Mouse (Mus musculus) limb, embryonic 10.5 days (tissue): ENCODE measurements around the gene Kansl1. TPM values are rescaled to one million over a fixed set of nuclear protein-coding genes. Genes with fewer than 3 reads are reported as not detected.

ENCODE experiments used
- DNase-seq: peaks from one replicate; pipeline ENCODE4 v3.0.0-alpha.2; 2017; ENCODE audit warnings: low spot score
- H3K27ac ChIP-seq: fragments of 300-500 bp; sonication (generic); 2 replicates; pipeline ENCODE4 v1.5.1; 2016; ENCODE audit warnings: mild to moderate bottlenecking
- H3K27me3 ChIP-seq: fragments of 300-500 bp; sonication (generic); 2 replicates; pipeline ENCODE4 v1.6.1; 2016; ENCODE audit warnings: low read depth, mild to moderate bottlenecking; ENCODE audit not compliant: poor library complexity, severe bottlenecking
- H3K36me3 ChIP-seq: fragments of 300-500 bp; sonication (generic); 2 replicates; pipeline ENCODE4 v1.6.1; 2016; ENCODE audit warnings: mild to moderate bottlenecking, moderate library complexity
- H3K4me1 ChIP-seq: fragments of 300-500 bp; sonication (generic); 2 replicates; pipeline ENCODE4 v1.6.1; 2016
- H3K4me3 ChIP-seq: fragments of 300-500 bp; sonication (generic); 2 replicates; pipeline ENCODE4 v1.5.1; 2016; ENCODE audit warnings: mild to moderate bottlenecking, moderate library complexity
- H3K9me3 ChIP-seq: fragments of 300-500 bp; sonication (generic); replicated peaks from 2 replicates; pipeline ENCODE4 v1.6.1; 2016; ENCODE audit warnings: mild to moderate bottlenecking
- WGBS: fragments of 180-500 bp; shearing (Covaris S2); methylation state at CpG from one replicate; pipeline ENCODE4 v1.1.7; 2016; 5-methylcytosine and 5-hydroxymethylcytosine counted together
- polyA plus RNA-seq: library from polyadenylated mRNA; unstranded; fragments of >200 nt; fragmentation: Nextera tagmentation; extraction: Ambion mirVana; gene quantifications from 2 replicates; pipeline ENCODE4 v1.2.1, GENCODE M21; 2016

Gene Kansl1
- polyA plus RNA-seq, 1 experiment from 2014 or later, result 30.4 TPM

DNA sequence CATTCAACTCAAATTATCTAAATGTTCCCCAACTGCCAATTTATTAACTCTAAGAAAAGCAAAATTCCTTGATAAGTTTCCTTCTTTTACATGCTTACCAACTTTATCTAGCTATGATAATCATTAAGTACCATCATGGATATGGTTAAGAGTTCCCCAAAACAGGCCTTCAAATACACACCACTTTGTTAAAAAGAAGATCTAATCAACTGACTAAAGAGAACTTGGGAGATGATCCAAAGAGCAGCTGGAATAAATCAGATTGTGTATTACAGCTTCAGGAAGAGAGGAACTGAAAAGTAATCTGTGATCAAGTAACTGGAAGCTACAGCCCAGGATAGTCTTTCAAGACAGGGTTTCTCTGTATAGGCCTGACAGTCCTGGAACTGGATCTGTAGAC, 36.4 kb downstream of the Kansl1 start:
- Histone ChIP-seq H3K27me3 (no peaks in the 10 kb centered on the region), H3K4me1 (no peaks in the 10 kb centered on the region), H3K9me3 (no peaks in the 10 kb centered on the region), H3K4me3 (no peak overlapping the region), H3K27ac (no peak overlapping the region), H3K36me3 (peaks cover 25% of the 10 kb centered on the region)
- no peak for DNase-seq

DNA sequence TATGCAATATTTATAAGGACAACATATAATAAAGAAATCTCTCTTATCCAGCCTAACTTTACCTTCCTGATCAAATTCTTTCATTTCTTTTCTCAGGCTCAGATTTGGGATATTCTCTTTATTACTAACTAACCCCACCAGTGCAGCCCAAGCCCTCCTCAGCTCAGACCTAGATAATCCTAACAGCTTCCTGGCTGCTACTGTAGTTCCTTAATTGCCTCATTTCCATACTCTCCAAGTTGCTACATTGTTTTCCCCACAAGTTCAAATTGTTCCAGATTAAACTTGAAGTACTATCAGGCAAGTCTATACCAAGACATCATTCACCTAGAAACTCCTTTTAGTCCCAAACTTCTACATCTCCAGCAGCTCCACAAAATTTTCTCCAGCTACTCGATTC, 36.9 kb downstream of the Kansl1 start:
- WGBS, result 91% methylated on average over 1 of the region's 1 CpGs
- DNase-seq, result no peak
- Histone ChIP-seq H3K9me3 (no peaks in the 10 kb centered on the region), H3K27me3 (no peaks in the 10 kb centered on the region), H3K4me3 (no peak overlapping the region), H3K36me3 (peaks cover 25% of the 10 kb centered on the region), H3K4me1 (no peaks in the 10 kb centered on the region), H3K27ac (no peak overlapping the region)

DNA sequence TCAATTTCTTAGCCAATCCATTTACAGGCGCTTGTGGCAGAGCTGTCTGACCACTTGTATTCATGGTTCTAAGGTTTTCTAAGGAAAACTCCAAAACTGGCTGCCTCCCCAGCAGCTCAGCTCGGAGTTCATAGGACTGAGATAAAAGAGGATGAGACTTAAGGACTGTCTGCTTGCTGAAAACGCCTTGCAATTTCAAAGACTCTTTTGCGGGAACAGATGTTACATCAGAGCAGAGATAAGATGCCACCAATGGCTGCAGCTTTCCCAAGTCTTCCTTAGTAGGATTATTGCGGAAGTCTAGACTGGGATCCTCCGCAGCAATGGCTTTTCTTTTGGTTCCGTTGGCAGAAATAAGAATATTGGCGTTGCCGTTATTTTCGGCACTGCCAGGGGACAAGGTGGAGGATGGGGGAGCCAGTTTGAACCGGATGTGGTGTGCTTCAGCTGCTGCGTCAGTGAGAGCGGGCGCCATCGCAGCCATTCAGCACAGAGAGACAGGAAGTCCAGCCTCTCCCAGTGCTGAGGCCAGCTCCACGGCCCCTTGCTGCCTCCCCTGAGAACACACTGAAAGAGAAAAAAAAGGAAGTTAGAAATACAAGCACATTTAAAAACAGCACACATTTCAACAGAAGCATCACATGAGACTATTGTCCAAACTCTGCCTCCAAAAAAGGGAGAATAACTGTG, 43.8 kb downstream of the Kansl1 start:
- Histone ChIP-seq H3K4me1 (no peaks in the 10 kb centered on the region), H3K27ac (no peak overlapping the region), H3K27me3 (no peaks in the 10 kb centered on the region), H3K4me3 (no peak overlapping the region), H3K9me3 (no peaks in the 10 kb centered on the region), H3K36me3 (peaks cover 64% of the 10 kb centered on the region)
- WGBS, result 90% methylated on average over 16 of the region's 16 CpGs
- DNase-seq, result no peak

DNA sequence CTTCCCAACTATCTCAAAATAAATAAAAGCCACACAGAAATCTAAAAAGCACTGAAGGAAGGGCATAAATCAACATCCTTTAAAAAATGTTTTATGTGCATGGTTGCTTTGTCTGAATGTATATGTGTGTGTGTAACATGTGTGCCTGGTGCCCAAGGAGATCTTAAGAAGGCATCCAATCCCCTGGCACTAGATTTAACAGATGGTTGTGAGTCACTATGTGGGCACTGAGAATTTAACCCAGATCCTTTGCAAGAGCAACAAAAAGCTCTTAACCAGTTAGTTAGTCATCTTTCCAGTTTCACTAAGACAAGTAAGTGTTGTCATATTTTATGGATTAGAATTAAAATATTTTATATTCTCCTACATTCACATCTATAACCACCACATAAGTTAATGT, 56.4 kb downstream of the Kansl1 start:
- H3K36me3 ChIP-seq, result peaks cover 77% of the 10 kb centered on the region
- no peaks in the 10 kb centered on the region for H3K4me1 ChIP-seq
- no peaks in the 10 kb centered on the region for H3K9me3 ChIP-seq
- DNase-seq, result no peak
- no peak overlapping the region for H3K27ac ChIP-seq
- no peaks in the 10 kb centered on the region for H3K27me3 ChIP-seq
- no peak overlapping the region for H3K4me3 ChIP-seq

DNA sequence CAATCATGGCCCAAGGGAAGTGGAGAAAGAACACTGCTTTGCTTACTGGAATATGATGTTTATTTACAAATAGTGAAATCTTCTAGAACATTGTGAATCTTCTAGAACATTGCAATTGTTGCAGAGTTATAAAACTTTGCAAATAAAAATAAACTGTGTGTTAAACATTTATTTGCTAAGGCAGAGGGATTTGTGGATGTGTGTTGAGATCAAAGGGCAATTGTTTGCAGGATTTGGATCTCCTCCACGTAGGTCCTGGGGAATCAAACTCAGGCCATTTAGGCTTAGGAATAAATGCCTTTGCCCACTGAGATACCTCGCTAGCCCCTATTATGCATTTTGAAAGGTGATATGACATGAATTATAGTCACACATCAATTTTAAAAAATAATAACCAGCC, 61.3 kb downstream of the Kansl1 start:
- Histone ChIP-seq H3K36me3 (peaks cover 67% of the 10 kb centered on the region), H3K27ac (no peak overlapping the region), H3K27me3 (no peaks in the 10 kb centered on the region), H3K4me3 (no peak overlapping the region), H3K9me3 (no peaks in the 10 kb centered on the region), H3K4me1 (no peaks in the 10 kb centered on the region)
- WGBS, result 81% methylated on average over 2 of the region's 2 CpGs
- no peak for DNase-seq

DNA sequence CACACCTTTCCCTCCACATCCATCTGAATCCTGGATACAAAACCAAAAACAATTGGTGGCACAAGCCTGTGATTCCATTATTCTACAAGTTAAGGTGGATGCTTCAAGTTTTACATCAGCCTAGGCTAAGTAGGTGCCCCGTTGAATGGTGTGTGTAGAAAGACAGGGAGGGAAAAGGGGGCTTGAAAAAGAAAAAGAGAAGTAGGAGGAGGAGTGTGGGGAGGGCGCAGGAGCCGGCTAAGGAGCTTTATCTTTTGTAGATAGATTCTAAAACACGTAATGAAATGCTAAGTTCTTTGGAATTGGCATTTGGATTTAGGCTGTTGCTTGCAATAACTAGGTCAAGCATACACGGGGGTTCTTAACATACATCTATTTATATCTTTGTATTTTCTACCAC, 67.7 kb downstream of the Kansl1 start:
- Histone ChIP-seq H3K9me3 (no peaks in the 10 kb centered on the region), H3K36me3 (peaks cover 47% of the 10 kb centered on the region), H3K4me1 (no peaks in the 10 kb centered on the region), H3K4me3 (no peak overlapping the region), H3K27ac (no peak overlapping the region), H3K27me3 (no peaks in the 10 kb centered on the region)
- WGBS, result 94% methylated on average over 5 of the region's 5 CpGs
- DNase-seq, result no peak

DNA sequence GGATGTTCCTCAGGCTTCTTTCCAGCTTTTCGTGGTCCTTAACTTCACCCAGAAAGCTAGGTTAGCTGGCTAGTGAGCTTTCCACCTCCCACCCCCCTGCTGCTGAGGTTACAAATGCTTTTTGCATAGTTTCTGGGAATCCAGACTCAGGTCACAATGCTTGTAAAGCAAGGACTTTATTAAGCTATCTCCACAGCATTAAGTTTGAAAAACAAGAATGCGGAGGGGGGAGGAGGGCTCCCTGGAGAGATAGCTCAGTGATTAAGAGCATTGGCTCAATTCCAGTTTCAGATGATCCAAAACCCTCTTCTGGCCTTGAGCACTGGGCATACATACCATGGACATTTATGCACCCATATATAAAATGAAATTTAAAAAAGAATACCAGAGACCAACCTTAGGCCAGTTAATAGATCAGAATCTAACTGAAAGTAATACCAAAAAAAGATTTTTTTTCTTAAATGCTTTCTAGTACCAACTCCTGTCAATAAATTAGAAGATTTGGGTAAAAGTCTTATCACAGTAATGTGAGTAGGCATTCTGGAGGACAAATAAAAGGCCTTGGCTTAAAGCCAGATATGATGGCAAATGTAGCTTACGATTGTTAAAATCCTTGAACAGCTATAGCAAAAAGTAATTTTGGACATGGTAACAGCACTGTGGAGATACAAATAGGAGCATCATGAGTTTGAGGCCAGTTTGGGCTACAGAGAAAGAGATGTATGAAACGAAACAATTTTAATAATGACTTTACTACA, 69.0 kb downstream of the Kansl1 start:
- peaks cover 50% of the 10 kb centered on the region for H3K36me3 ChIP-seq
- 93% methylated on average over 4 of the region's 4 CpGs for WGBS
- H3K27me3 ChIP-seq, result no peaks in the 10 kb centered on the region
- no peak overlapping the region for H3K4me3 ChIP-seq
- DNase-seq, result no peak
- no peaks in the 10 kb centered on the region for H3K9me3 ChIP-seq
- H3K4me1 ChIP-seq, result no peaks in the 10 kb centered on the region
- H3K27ac ChIP-seq, result no peak overlapping the region

DNA sequence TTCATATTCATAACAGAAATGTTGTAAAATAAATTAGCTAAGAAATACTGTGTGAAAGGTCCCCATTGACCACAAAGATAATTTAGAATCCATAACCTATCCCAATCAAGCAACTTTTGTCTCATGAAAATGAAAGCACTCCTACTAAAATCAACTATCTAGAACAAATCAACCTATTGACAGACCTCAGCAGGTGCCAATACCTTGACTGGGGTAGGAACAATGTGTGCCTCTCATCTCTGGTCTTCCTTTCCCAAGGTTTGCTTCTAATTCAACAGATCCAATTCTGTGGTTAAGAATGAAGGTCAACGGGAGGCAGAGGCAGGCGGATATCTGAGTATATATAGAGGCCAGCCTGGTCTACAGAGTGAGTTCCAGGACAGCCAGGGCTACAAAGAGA, 73.0 kb downstream of the Kansl1 start:
- H3K27ac ChIP-seq, result no peak overlapping the region
- DNase-seq, result no peak
- no peaks in the 10 kb centered on the region for H3K27me3 ChIP-seq
- WGBS, result 96% methylated on average over 2 of the region's 2 CpGs
- H3K9me3 ChIP-seq, result no peaks in the 10 kb centered on the region
- no peaks in the 10 kb centered on the region for H3K4me1 ChIP-seq
- peaks cover 58% of the 10 kb centered on the region for H3K36me3 ChIP-seq
- H3K4me3 ChIP-seq, result no peak overlapping the region

DNA sequence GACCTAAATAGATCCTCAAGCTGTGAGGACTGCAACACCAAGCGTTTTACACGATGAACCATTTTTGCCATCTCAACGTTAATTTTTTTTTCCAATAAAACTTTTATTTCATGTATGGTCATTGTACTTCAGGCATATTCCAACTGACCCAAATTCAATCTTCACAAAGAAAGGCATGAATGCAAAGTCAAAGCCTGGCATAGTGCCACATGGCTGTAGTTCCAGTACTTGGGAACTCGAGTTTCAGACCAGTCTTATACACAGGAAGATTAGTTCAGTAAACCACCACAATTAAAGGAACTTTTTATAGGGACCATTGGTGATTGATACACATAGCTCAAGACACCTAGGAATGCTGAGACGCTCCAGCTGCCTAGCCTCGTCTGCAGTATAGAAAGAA, 75.5 kb downstream of the Kansl1 start:
- WGBS, result 90% methylated on average over 6 of the region's 6 CpGs
- H3K27me3 ChIP-seq, result no peaks in the 10 kb centered on the region
- no peaks in the 10 kb centered on the region for H3K9me3 ChIP-seq
- no peak for DNase-seq
- H3K36me3 ChIP-seq, result peaks cover 47% of the 10 kb centered on the region
- no peak overlapping the region for H3K4me3 ChIP-seq
- no peak overlapping the region for H3K27ac ChIP-seq
- no peaks in the 10 kb centered on the region for H3K4me1 ChIP-seq

DNA sequence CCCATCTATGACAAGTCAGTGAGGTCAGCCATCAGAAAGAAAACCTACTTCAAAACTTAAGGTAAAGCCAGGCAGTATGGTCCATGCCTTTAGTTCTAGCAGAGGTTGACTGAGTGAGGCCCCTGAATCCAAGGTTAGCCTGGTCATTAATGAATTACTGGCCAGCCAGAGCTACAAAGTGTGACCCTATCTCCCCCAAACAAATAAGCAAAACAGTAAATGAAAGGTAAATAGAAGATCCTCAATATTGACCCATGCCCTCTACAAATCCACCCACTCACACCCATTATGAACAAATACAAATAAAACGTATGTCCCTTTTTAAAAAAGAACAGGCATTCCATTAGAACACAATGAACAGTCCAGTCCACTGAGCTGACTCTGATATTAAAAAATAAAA, 76.5 kb downstream of the Kansl1 start:
- Histone ChIP-seq H3K4me3 (no peak overlapping the region), H3K27ac (no peak overlapping the region), H3K4me1 (no peaks in the 10 kb centered on the region), H3K9me3 (no peaks in the 10 kb centered on the region), H3K36me3 (peaks cover 44% of the 10 kb centered on the region), H3K27me3 (no peaks in the 10 kb centered on the region)
- no peak for DNase-seq
- 90% methylated on average over 1 of the region's 1 CpGs for WGBS

DNA sequence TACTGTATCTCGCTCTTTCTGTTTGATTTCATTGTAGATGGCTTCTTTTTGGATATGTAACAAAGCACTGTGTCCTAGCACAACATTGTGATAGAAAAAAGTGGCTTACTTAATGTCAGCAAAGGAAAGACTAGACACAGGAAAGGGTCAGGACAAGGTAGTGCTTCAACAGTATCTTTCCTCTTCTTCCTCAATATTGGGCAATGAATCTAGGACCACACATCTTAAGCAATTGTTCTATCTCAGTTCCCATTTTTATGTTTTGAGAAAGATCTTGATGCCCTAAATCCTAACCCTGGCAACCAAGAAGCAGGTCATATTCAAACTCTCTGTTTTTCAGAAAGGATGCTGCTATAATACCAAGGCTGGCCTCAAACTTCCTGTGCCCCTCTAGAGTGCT, 81.4 kb downstream of the Kansl1 start:
- Histone ChIP-seq H3K36me3 (peaks cover 9% of the 10 kb centered on the region), H3K9me3 (no peaks in the 10 kb centered on the region), H3K27ac (no peak overlapping the region), H3K4me1 (no peaks in the 10 kb centered on the region), H3K27me3 (no peaks in the 10 kb centered on the region), H3K4me3 (no peak overlapping the region)
- 95% methylated on average over 1 of the region's 1 CpGs for WGBS
- DNase-seq, result no peak

DNA sequence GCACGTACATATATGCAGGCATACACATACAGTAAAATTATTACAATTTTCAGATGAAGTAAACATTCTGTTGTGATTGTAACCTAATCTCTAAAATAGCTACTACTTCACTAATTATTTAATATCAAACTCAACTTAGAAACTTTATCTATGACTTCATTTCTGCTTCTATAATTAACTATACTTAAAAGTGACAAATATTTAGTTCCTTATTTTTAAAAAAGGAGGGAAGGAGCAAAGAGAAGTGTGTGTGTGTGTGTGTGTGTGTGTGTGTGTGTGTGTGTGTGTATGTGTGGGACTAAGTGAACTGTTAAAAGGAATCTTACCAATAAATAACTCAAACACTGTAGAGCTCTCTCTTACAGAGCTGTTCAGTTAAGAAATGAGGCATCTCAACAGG, 82.1 kb downstream of the Kansl1 start:
- Histone ChIP-seq H3K27ac (no peak overlapping the region), H3K9me3 (no peaks in the 10 kb centered on the region), H3K4me3 (no peak overlapping the region), H3K27me3 (no peaks in the 10 kb centered on the region), H3K36me3 (peaks cover 5% of the 10 kb centered on the region; the same call in 1 of the 2 replicates), H3K4me1 (no peaks in the 10 kb centered on the region)
- 95% methylated on average over 1 of the region's 1 CpGs for WGBS
- no peak for DNase-seq

DNA sequence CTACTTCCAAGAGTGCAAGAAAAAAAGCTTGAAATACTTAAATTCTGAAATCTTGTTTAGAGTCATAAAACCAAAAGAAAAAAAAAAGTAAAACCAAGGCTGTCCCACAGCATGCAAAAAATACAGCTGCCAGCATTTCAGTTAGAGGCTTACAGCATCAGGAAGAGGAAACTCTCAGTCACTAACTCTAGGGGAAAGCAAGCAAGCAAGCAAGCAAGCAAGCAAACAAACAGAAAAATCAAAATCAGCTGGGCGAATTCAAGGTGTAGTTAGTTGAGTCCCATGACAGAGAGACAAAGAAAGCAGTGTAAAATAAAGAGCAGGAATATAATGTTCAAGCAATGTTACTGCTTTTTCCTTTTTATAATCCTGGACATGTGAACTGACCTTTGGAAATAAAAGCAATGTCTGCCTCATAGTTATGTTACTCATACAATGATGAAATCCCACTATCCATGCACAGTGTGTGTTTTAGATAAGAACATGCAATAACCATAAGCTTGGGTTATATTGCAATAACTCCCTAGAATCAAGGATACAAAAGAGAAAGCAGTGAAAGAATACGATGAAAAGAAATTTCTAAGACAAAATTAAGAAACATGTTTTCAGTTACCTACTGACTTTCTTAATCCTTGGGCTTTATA, 85.4 kb downstream of the Kansl1 start:
- 85% methylated on average over 2 of the region's 2 CpGs for WGBS
- Histone ChIP-seq H3K27ac (no peak overlapping the region), H3K4me3 (no peak overlapping the region), H3K27me3 (no peaks in the 10 kb centered on the region), H3K4me1 (no peaks in the 10 kb centered on the region), H3K36me3 (peaks cover 8% of the 10 kb centered on the region), H3K9me3 (no peaks in the 10 kb centered on the region)
- no peak for DNase-seq
